Mouse (Mus musculus) hindbrain, embryonic 11.5 days (tissue): ENCODE measurements around the gene Palm2. TPM values are rescaled to one million over a fixed set of nuclear protein-coding genes. Genes with fewer than 3 reads are reported as not detected.

ENCODE experiments used
- ATAC-seq: fragments of 200-750 bp; cut with Nextera tagmentation; 2 replicates; pipeline ENCODE4 v1.8.0; 2017; ENCODE audit warnings: mild to moderate bottlenecking, moderate TSS enrichment, moderate library complexity; ENCODE audit not compliant: low FRiP score
- DNase-seq: peaks from one replicate; pipeline ENCODE4 v3.0.0-alpha.2; 2015; ENCODE audit warnings: low spot score
- H3K27ac ChIP-seq: fragments of 300-500 bp; sonication (generic); 2 replicates; pipeline ENCODE4 v1.5.1; 2014; ENCODE audit warnings: mild to moderate bottlenecking, low read depth, low read length
- H3K27me3 ChIP-seq: fragments of 300-500 bp; sonication (generic); 2 replicates; pipeline ENCODE4 v1.6.1; 2014; ENCODE audit warnings: mild to moderate bottlenecking, low read length, moderate library complexity, mixed read lengths; ENCODE audit not compliant: control insufficient read depth, insufficient read depth
- H3K36me3 ChIP-seq: fragments of 300-500 bp; sonication (generic); 2 replicates; pipeline ENCODE4 v1.6.1; 2014; ENCODE audit warnings: mild to moderate bottlenecking, low read length, moderate library complexity, mixed read lengths; ENCODE audit not compliant: control insufficient read depth, insufficient read depth
- H3K4me1 ChIP-seq: fragments of 300-500 bp; sonication (generic); replicated peaks from 2 replicates; pipeline ENCODE4 v1.6.1; 2014; ENCODE audit warnings: low read length, mixed read lengths; ENCODE audit not compliant: control insufficient read depth, insufficient read depth
- H3K4me2 ChIP-seq: fragments of 300-500 bp; sonication (generic); replicated peaks from 2 replicates; pipeline ENCODE4 v1.6.1; 2014; ENCODE audit warnings: mild to moderate bottlenecking, low read depth, low read length
- H3K4me3 ChIP-seq: fragments of 300-500 bp; sonication (generic); 2 replicates; pipeline ENCODE4 v1.5.1; 2014; ENCODE audit warnings: low read depth, low read length
- H3K9ac ChIP-seq: fragments of 300-500 bp; sonication (generic); 2 replicates; pipeline ENCODE4 v1.6.1; 2014; ENCODE audit warnings: low read depth, low read length
- H3K9me3 ChIP-seq: fragments of 300-500 bp; sonication (generic); 2 replicates; pipeline ENCODE4 v1.6.1; 2016; ENCODE audit warnings: low read length; ENCODE audit not compliant: control insufficient read depth
- WGBS: fragments of 180-500 bp; shearing (Covaris S2); extraction: QIAGEN DNeasy Blood & Tissue Kit; methylation state at CpG from one replicate; pipeline ENCODE4 v1.1.7; 2014; 5-methylcytosine and 5-hydroxymethylcytosine counted together
- polyA plus RNA-seq: library from polyadenylated mRNA; unstranded; fragments of >200 nt; fragmentation: Nextera tagmentation; extraction: Ambion mirVana; gene quantifications from 2 replicates; pipeline ENCODE4 v1.2.1, GENCODE M21; 2014

Gene Palm2
- polyA plus RNA-seq, 1 experiment from 2014 or later: 3.6 TPM

- Histone ChIP-seq H3K27me3 (no peaks in the 10 kb centered on the region), H3K9me3 (no peaks in the 10 kb centered on the region), H3K4me1 (peaks cover 4% of the 10 kb centered on the region; the same call in 1 of the 2 replicates), H3K36me3 (no peaks in the 10 kb centered on the region), H3K9ac (peak overlapping the region; percentile 56; the same call in 1 of the 2 replicates), H3K4me2 (peak overlapping the region; percentile 29), H3K27ac (no peak overlapping the region), H3K4me3 (0 out of 2 replicates have a peak overlapping the region, but pooled peaks have one; percentile 14)
- peak; percentile 64 for ATAC-seq
- peak; percentile 95 for DNase-seq
- 13% methylated on average over 12 of the region's 12 CpGs for WGBS
These were observed 239.2 kb downstream of the Palm2 start for GRCm38 (mm10) chr4:57672996-57673906.

DNA sequence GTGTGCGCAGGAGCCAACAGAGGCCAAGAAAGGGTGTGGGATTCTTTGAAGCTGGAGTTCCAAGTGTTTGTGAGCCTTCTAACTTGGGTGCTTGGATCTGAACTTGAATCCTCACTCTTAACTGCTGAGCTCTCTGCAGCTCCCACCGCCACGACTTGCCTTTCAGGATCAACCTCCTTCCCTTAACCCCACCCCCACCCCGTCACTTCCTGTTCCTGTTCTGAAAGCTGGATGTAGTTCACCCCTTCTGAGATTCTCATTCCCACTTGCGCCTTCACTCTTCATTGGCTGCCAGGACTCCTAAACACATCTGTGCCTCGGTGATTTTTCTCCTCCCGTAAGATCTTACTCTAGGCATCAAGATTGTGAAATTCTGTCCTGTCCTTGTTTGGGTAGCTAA is 240.3 kb downstream of the Palm2 start:
- H3K36me3 ChIP-seq: no peaks in the 10 kb centered on the region
- H3K4me3 ChIP-seq: no peak overlapping the region
- peaks cover 4% of the 10 kb centered on the region; the same call in 1 of the 2 replicates for H3K4me1 ChIP-seq
- H3K27ac ChIP-seq: no peak overlapping the region
- no peaks in the 10 kb centered on the region for H3K27me3 ChIP-seq
- H3K9ac ChIP-seq: no peak overlapping the region
- 82% methylated on average over 7 of the region's 7 CpGs for WGBS
- H3K9me3 ChIP-seq: no peaks in the 10 kb centered on the region
- ATAC-seq (no peak), DNase-seq (no peak)
- H3K4me2 ChIP-seq: no peak overlapping the region

GRCm38 (mm10) chr4:57675387-57675786 is 241.3 kb downstream of the Palm2 start:
- H3K36me3 ChIP-seq: no peaks in the 10 kb centered on the region
- H3K27ac ChIP-seq: no peak overlapping the region
- H3K9ac ChIP-seq: peak overlapping the region; percentile 17; the same call in 1 of the 2 replicates
- no peak overlapping the region for H3K4me3 ChIP-seq
- H3K27me3 ChIP-seq: no peaks in the 10 kb centered on the region
- ATAC-seq (peak; percentile 67; the same call in 1 of the 2 replicates), DNase-seq (peak; percentile 62)
- H3K4me1 ChIP-seq: peaks cover 4% of the 10 kb centered on the region; the same call in 1 of the 2 replicates
- H3K9me3 ChIP-seq: no peaks in the 10 kb centered on the region
- peak overlapping the region; percentile 21 for H3K4me2 ChIP-seq
- under 1% methylated on average over 13 of the region's 13 CpGs for WGBS

DNA sequence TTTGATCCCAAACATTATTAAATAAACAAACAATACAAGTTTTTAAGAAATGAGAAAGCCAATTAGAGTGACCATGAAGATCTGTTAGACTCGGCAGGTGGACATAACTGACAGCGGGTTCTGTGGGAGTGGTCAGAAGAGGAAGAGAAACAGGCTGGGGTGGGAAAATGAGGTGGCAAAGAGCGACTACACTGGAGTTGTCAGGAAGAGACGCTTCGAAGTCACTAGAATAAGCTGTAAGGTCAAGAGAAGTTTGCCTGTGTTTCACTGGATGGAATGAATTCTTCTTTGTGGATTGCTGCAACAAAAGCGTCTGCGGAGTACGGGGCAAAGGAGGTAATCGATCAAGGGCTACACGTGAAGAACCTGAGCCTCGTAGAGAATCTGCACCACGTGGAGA is 243.9 kb downstream of the Palm2 start:
- Histone ChIP-seq H3K36me3 (no peaks in the 10 kb centered on the region), H3K4me1 (peaks cover 4% of the 10 kb centered on the region; the same call in 1 of the 2 replicates), H3K9ac (no peak overlapping the region), H3K27ac (no peak overlapping the region), H3K4me3 (no peak overlapping the region), H3K27me3 (no peaks in the 10 kb centered on the region), H3K9me3 (no peaks in the 10 kb centered on the region), H3K4me2 (no peak overlapping the region)
- WGBS: 91% methylated on average over 12 of the region's 12 CpGs
- DNase-seq (no peak), ATAC-seq (no peak)

- WGBS: 79% methylated on average over 9 of the region's 9 CpGs
- DNase-seq: no peak
- no peak overlapping the region for H3K27ac ChIP-seq
- H3K27me3 ChIP-seq: no peaks in the 10 kb centered on the region
- no peak overlapping the region for H3K4me2 ChIP-seq
- H3K9me3 ChIP-seq: no peaks in the 10 kb centered on the region
- no peaks in the 10 kb centered on the region for H3K36me3 ChIP-seq
- peaks cover 4% of the 10 kb centered on the region; the same call in 1 of the 2 replicates for H3K4me1 ChIP-seq
- H3K9ac ChIP-seq: no peak overlapping the region
- H3K4me3 ChIP-seq: no peak overlapping the region
- no peak for ATAC-seq
These were observed 245.0 kb downstream of the Palm2 start for GRCm38 (mm10) chr4:57678991-57679457.

GRCm38 (mm10) chr4:57680186-57680585 is 246.1 kb downstream of the Palm2 start:
- DNase-seq (no peak), ATAC-seq (no peak)
- no peak overlapping the region for H3K4me2 ChIP-seq
- no peaks in the 10 kb centered on the region for H3K9me3 ChIP-seq
- no peaks in the 10 kb centered on the region for H3K36me3 ChIP-seq
- no peak overlapping the region for H3K27ac ChIP-seq
- H3K4me1 ChIP-seq: peaks cover 3% of the 10 kb centered on the region; the same call in 1 of the 2 replicates
- 57% methylated on average over 12 of the region's 12 CpGs for WGBS
- no peaks in the 10 kb centered on the region for H3K27me3 ChIP-seq
- H3K4me3 ChIP-seq: no peak overlapping the region
- H3K9ac ChIP-seq: no peak overlapping the region

DNA sequence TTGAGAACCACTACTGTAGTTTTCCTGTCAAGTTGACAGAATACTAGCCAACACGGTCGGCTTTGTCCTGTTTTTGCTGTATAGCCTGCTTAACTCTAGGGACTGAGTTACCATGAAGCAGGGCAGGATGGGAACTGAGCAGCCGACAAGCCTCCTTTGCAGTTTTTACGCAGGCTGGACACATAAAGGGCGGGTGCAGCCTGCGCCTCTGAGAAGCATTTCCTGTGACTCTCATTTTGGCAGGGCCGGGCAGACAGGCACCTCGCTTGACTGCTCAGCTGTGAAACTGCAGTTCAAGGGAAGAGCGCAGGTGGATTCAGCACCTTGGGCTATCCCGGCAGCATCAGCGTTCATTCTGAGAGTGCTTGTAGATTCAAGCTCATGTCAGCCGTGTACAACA is 247.5 kb downstream of the Palm2 start:
- Histone ChIP-seq H3K4me1 (no peaks in the 10 kb centered on the region), H3K27ac (no peak overlapping the region), H3K4me2 (no peak overlapping the region), H3K36me3 (no peaks in the 10 kb centered on the region), H3K9me3 (no peaks in the 10 kb centered on the region), H3K9ac (no peak overlapping the region), H3K4me3 (no peak overlapping the region), H3K27me3 (no peaks in the 10 kb centered on the region)
- DNase-seq (no peak), ATAC-seq (no peak)
- WGBS: 63% methylated on average over 12 of the region's 12 CpGs

GRCm38 (mm10) chr4:57682341-57682740 is 248.3 kb downstream of the Palm2 start:
- DNase-seq (no peak), ATAC-seq (no peak)
- H3K4me2 ChIP-seq: no peak overlapping the region
- no peak overlapping the region for H3K27ac ChIP-seq
- H3K36me3 ChIP-seq: no peaks in the 10 kb centered on the region
- H3K4me1 ChIP-seq: no peaks in the 10 kb centered on the region
- H3K9me3 ChIP-seq: no peaks in the 10 kb centered on the region
- no peak overlapping the region for H3K9ac ChIP-seq
- 95% methylated on average over 2 of the region's 2 CpGs for WGBS
- no peaks in the 10 kb centered on the region for H3K27me3 ChIP-seq
- H3K4me3 ChIP-seq: no peak overlapping the region
